Mouse (Mus musculus) kidney, embryonic 16.5 days (tissue): ENCODE data around the gene Gpr137b. TPM values are rescaled to one million over a fixed set of nuclear protein-coding genes. Genes with fewer than 3 reads are reported as not detected.
"Not testable (repeated sequence)": the region's sequence is repeated elsewhere in the genome, so short reads cannot be mapped to it uniquely, and the experiment has no call there.

Experiments used
- ATAC-seq: fragments of 200-750 bp; cut with Nextera tagmentation; 2 replicates; pipeline ENCODE4 v1.8.0; 2017; ENCODE audit warnings: moderate TSS enrichment; ENCODE audit not compliant: low FRiP score, low TSS enrichment
- H3K27ac ChIP-seq: fragments of 300-500 bp; sonication (generic); 2 replicates; pipeline ENCODE4 v1.5.1; 2014; ENCODE audit warnings: low read length
- H3K27me3 ChIP-seq: fragments of 300-500 bp; sonication (generic); 2 replicates; pipeline ENCODE4 v1.6.1; 2014; ENCODE audit warnings: low read length, control low read depth, mixed read lengths; ENCODE audit not compliant: insufficient read depth
- H3K36me3 ChIP-seq: fragments of 300-500 bp; sonication (generic); 2 replicates; pipeline ENCODE4 v1.6.1; 2014; ENCODE audit warnings: low read length, control low read depth, mixed read lengths; ENCODE audit not compliant: insufficient read depth
- H3K4me1 ChIP-seq: fragments of 300-500 bp; sonication (generic); 2 replicates; pipeline ENCODE4 v1.6.1; 2014; ENCODE audit warnings: low read length, control low read depth, mixed read lengths; ENCODE audit not compliant: insufficient read depth
- H3K4me2 ChIP-seq: fragments of 300-500 bp; sonication (generic); replicated peaks from 2 replicates; pipeline ENCODE4 v1.6.1; 2014; ENCODE audit warnings: low read depth, low read length
- H3K4me3 ChIP-seq: fragments of 300-500 bp; sonication (generic); 2 replicates; pipeline ENCODE4 v1.5.1; 2014; ENCODE audit warnings: mild to moderate bottlenecking, low read length
- H3K9ac ChIP-seq: fragments of 300-500 bp; sonication (generic); replicated peaks from 2 replicates; pipeline ENCODE4 v1.6.1; 2014; ENCODE audit warnings: low read length
- H3K9me3 ChIP-seq: fragments of 300-500 bp; sonication (generic); 2 replicates; pipeline ENCODE4 v1.6.1; 2016; ENCODE audit warnings: low read length, control low read depth
- WGBS: fragments of 180-500 bp; shearing (Covaris S2); extraction: QIAGEN DNeasy Blood & Tissue Kit; methylation state at CpG from one replicate; pipeline ENCODE4 v1.1.7; 2014; 5-methylcytosine and 5-hydroxymethylcytosine counted together
- polyA plus RNA-seq: library from polyadenylated mRNA; unstranded; fragments of >200 nt; fragmentation: Nextera tagmentation; extraction: Ambion mirVana; gene quantifications from 2 replicates; pipeline ENCODE4 v1.2.1, GENCODE M21; 2015

Gene Gpr137b
- polyA plus RNA-seq, 1 experiment from 2014 or later: 29.2 TPM

GRCm38 (mm10) chr13:13405511-13405910 is 11.7 kb upstream of the Gpr137b start:
- WGBS: no CpG with 5 or more reads among the region's 6 CpGs
- H3K27me3 ChIP-seq, H3K9me3 ChIP-seq, H3K4me2 ChIP-seq, H3K36me3 ChIP-seq, H3K27ac ChIP-seq, H3K4me1 ChIP-seq, H3K4me3 ChIP-seq, H3K9ac ChIP-seq: not testable (repeated sequence)
- ATAC-seq: peak; percentile 77

DNA sequence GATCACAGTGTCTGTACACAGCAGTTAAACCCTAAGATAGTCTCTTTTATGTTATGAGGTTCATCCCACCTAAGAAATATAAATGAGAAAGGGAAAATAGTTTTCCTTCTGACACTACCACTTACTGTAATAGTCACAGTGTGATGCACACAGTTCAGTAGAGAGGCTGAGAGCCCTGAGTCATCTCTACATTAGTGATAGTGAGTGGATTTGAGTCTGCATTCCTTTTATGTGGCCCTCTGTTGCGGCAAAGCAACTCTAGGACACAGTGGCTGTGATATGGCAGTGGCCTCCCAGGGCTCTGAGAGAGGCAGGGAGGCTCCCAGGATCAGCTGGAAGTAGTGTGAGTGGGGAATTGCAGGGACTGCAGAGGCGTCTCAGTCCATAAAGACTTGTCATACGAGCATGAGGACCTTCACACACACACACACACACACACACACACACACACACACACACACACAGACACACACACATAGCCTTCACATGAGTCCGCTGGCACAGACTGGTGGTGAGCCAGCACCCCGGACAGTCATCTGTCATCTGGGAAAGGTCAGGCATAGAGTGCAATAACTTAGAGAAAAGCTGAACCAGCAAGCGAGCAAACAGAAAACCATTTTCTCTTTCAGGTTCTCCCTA is 10.8 kb upstream of the Gpr137b start:
- H3K27ac ChIP-seq, H3K4me3 ChIP-seq, H3K9me3 ChIP-seq, H3K4me2 ChIP-seq, H3K9ac ChIP-seq, H3K27me3 ChIP-seq, ATAC-seq, H3K36me3 ChIP-seq, H3K4me1 ChIP-seq: not testable (repeated sequence)
- WGBS: 67% methylated on average over 6 of the region's 6 CpGs

DNA sequence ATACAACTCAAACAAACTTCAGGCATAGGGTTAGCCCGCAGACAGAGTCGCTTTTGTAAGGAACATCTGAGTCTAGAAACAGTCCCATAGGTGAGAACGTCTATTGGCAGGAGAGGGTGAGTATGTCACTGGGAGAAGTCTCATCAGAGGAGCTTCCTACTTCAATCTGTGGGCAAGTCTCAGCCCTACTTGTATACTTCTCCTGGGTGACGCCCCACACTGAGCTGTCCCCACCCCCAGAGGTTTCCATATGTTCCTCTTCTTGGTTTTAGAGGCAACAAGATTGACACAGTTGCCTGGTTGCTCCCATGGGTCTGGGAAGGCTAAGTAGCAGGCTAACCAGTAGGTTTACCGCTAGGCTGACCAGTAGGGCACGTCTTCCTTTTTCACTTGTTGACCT is 10.0 kb upstream of the Gpr137b start:
- not testable (repeated sequence) for H3K36me3 ChIP-seq, H3K27ac ChIP-seq, H3K9ac ChIP-seq, ATAC-seq, H3K4me3 ChIP-seq, H3K4me1 ChIP-seq, H3K4me2 ChIP-seq, H3K9me3 ChIP-seq, H3K27me3 ChIP-seq
- WGBS: 68% methylated on average over 5 of the region's 6 CpGs

DNA sequence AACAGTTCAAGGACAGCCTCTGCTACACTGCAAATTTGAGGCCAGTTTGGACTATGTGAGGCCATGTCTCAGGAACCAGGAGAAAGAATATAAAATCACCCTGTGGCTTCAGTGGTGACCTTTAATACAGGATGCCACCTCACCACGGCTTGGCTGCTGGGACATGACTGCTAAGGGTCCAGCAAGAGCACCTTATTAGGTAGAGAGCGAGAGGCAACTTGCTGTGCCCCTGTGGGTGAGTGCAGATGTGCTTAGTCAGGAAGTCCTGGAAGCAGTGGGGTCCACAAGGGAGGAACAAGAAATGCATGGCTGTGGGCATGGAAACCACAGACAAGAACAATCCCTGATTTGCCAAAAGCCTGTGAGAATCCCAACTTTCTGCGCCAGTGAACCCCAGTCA is 9.6 kb upstream of the Gpr137b start:
- H3K9me3 ChIP-seq, H3K4me1 ChIP-seq, H3K9ac ChIP-seq, H3K27ac ChIP-seq, H3K4me2 ChIP-seq, H3K27me3 ChIP-seq, H3K36me3 ChIP-seq, H3K4me3 ChIP-seq, ATAC-seq: not testable (repeated sequence)
- 78% methylated on average over 2 of the region's 3 CpGs for WGBS

- H3K4me2 ChIP-seq, H3K9me3 ChIP-seq, H3K27ac ChIP-seq, H3K4me1 ChIP-seq, H3K4me3 ChIP-seq, H3K27me3 ChIP-seq, H3K36me3 ChIP-seq, H3K9ac ChIP-seq, ATAC-seq: not testable (repeated sequence)
- WGBS: 57% methylated on average over 5 of the region's 5 CpGs
Measured at GRCm38 (mm10) chr13:13402818-13403217, 9.0 kb upstream of the Gpr137b start.

- H3K9me3 ChIP-seq, ATAC-seq, H3K4me3 ChIP-seq, H3K4me2 ChIP-seq, H3K27me3 ChIP-seq, H3K36me3 ChIP-seq, H3K4me1 ChIP-seq, H3K9ac ChIP-seq, H3K27ac ChIP-seq: not testable (repeated sequence)
- WGBS: 73% methylated on average over 3 of the region's 3 CpGs
Measured at GRCm38 (mm10) chr13:13400851-13401250, 7.0 kb upstream of the Gpr137b start.

DNA sequence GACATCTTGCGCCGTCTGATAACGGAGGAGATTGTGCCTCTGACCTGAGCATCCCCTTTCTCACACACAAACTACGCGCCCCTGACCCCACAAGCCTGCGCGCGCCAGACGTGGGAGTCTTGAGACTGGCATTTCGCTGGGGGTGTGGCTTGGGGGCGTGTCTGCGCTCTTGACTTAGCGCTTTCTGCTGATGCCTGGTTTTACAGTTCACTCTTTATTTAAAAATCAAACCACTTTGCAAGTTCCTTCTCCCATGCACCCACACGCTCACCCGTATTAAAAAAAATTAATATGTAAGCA is 232 bp upstream of the Gpr137b start:
- Histone ChIP-seq H3K4me2 (peak overlapping the region; percentile 53), H3K4me3 (peak overlapping the region; percentile 46)
- not testable (repeated sequence) for H3K9me3 ChIP-seq, H3K4me1 ChIP-seq, H3K9ac ChIP-seq, H3K27me3 ChIP-seq, H3K36me3 ChIP-seq, H3K27ac ChIP-seq
- peak; percentile 74; the same call in 1 of the 2 replicates for ATAC-seq
- under 1% methylated on average over 12 of the region's 15 CpGs for WGBS

DNA sequence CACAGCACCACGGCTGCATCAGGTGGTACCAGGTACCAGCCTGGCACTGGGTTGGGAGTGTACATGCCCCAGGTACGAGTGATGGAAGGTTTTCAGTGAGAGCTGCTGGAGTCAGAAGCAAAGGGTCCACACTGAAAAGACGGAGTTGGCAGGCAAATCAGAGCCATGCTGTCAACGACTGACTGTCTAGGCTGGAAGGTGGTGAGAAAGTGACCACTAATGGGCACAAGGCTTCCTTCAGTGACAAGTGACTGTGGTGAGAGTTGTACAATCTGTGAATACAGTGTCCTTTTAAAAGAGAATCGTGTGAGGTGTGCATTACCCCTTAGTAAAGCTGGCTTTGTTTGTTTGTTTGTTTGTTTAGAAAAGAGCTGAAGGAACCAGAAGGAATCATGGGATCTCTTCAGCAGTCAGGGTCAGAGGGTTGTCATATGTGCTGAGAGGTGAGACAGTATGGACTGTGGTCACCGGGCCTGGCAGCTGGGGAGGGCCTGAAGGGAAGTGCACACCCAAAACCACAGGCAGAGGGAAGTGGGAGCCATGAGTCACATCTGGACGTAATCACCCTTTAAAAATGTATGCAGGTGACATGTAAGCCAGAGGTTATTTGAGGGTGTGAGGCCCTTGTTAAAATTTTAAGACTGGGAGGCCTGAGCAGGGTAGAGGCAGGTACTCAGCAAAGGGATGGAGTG is 15.5 kb downstream of the Gpr137b start:
- not testable (repeated sequence) for H3K9me3 ChIP-seq
- 100% methylated on average over 1 of the region's 7 CpGs for WGBS

DNA sequence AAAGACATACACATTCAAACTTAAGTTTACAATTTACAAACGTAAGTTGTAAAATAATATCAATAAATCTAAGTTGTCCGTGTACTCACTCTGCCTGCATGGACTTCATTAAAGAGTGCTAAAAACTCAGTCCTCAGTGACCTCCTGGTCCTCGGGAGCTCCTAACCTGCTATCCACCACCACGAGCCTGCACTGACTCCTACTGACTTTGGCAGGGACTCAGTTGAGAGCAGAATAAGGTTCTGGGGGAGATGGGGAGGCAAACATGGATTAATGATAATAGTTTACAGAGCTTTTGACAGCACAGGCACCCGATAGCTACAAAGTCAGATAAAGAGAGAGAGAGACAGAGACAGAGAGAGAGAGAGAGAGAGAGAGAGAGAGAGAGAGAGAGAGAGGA is 16.6 kb downstream of the Gpr137b start:
- Histone ChIP-seq H3K4me3 (no peak overlapping the region), H3K27me3 (no peaks in the 10 kb centered on the region), H3K36me3 (no peaks in the 10 kb centered on the region), H3K27ac (no peak overlapping the region), H3K9me3 (no peaks in the 10 kb centered on the region), H3K4me1 (no peaks in the 10 kb centered on the region), H3K4me2 (no peak overlapping the region), H3K9ac (no peak overlapping the region)
- ATAC-seq: no peak
- 80% methylated on average over 5 of the region's 5 CpGs for WGBS

More for the DNA sequence above, 15.5 kb downstream of the Gpr137b start:
- H3K9ac ChIP-seq, H3K4me3 ChIP-seq, H3K27ac ChIP-seq, H3K4me1 ChIP-seq, H3K4me2 ChIP-seq, ATAC-seq, H3K36me3 ChIP-seq, H3K27me3 ChIP-seq: not testable (repeated sequence)

DNA sequence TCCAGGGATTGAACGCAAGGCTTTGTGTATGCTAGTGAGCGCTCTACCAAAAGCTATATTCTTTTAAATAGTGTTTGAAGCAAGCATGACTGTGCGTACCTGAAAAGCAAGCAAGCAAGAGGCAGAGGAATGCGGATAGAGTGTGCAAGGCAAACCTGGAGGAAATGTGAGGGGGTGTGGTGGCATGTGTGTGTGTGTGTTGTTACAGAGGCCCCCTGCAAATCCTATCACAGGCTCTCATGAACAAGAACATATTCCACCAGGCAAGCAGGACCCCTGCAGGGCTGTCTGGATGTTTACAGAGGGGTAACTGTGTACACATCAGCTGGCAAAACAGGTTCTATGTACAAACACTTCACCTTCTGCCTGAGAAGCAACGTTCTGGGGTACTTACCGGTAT is 19.8 kb downstream of the Gpr137b start:
- not testable (repeated sequence) for H3K27ac ChIP-seq, ATAC-seq
- WGBS: 93% methylated on average over 5 of the region's 6 CpGs

More for the DNA sequence above, 19.8 kb downstream of the Gpr137b start:
- not testable (repeated sequence) for H3K4me2 ChIP-seq, H3K4me1 ChIP-seq, H3K36me3 ChIP-seq, H3K27me3 ChIP-seq, H3K4me3 ChIP-seq, H3K9me3 ChIP-seq, H3K9ac ChIP-seq
